Mouse (Mus musculus) hindbrain, embryonic 13.5 days (tissue): ENCODE data around the gene Sympk. TPM values are rescaled to one million over a fixed set of nuclear protein-coding genes. Genes with fewer than 3 reads are reported as not detected.

Source experiments
- ATAC-seq: fragments of 200-750 bp; cut with Nextera tagmentation; 2 replicates; pipeline ENCODE4 v1.8.0; 2017; ENCODE audit warnings: moderate TSS enrichment; ENCODE audit not compliant: low FRiP score
- H3K27ac ChIP-seq: fragments of 300-500 bp; sonication (generic); 2 replicates; pipeline ENCODE4 v1.5.1; 2015; ENCODE audit warnings: inconsistent platforms, mild to moderate bottlenecking, moderate library complexity
- H3K27me3 ChIP-seq: fragments of 300-500 bp; sonication (generic); 2 replicates; pipeline ENCODE4 v1.6.1; 2015; ENCODE audit warnings: mild to moderate bottlenecking, inconsistent platforms
- H3K36me3 ChIP-seq: fragments of 300-500 bp; sonication (generic); 2 replicates; pipeline ENCODE4 v1.6.1; 2015; ENCODE audit warnings: mild to moderate bottlenecking, inconsistent platforms
- H3K4me1 ChIP-seq: fragments of 300-500 bp; sonication (generic); replicated peaks from 2 replicates; pipeline ENCODE4 v1.6.1; 2015; ENCODE audit warnings: inconsistent platforms
- H3K4me2 ChIP-seq: fragments of 300-500 bp; sonication (generic); 2 replicates; pipeline ENCODE4 v1.6.1; 2015; ENCODE audit warnings: inconsistent platforms, mild to moderate bottlenecking, moderate library complexity
- H3K4me3 ChIP-seq: fragments of 300-500 bp; sonication (generic); 2 replicates; pipeline ENCODE4 v1.5.1; 2015; ENCODE audit warnings: mild to moderate bottlenecking, inconsistent platforms
- H3K9ac ChIP-seq: fragments of 300-500 bp; sonication (generic); 2 replicates; pipeline ENCODE4 v1.6.1; 2015; ENCODE audit warnings: mild to moderate bottlenecking, inconsistent platforms
- H3K9me3 ChIP-seq: fragments of 300-500 bp; sonication (generic); 2 replicates; pipeline ENCODE4 v1.6.1; 2016; ENCODE audit warnings: inconsistent platforms
- WGBS: fragments of 180-500 bp; shearing (Covaris S2); methylation state at CpG from one replicate; pipeline ENCODE4 v1.1.7; 2015; 5-methylcytosine and 5-hydroxymethylcytosine counted together
- polyA plus RNA-seq: library from polyadenylated mRNA; unstranded; fragments of >200 nt; fragmentation: Nextera tagmentation; extraction: Ambion mirVana; gene quantifications from 2 replicates; pipeline ENCODE4 v1.2.1, GENCODE M21; 2015

The Sympk gene
- polyA plus RNA-seq, 1 experiment from 2014 or later: 29.7 TPM

- peak overlapping the region; percentile 33 for H3K4me3 ChIP-seq
- H3K9ac ChIP-seq: peak overlapping the region; percentile 70
- no peak overlapping the region for H3K27ac ChIP-seq
- peak overlapping the region; percentile 52 for H3K4me2 ChIP-seq
- peaks cover 19% of the 10 kb centered on the region for H3K36me3 ChIP-seq
- H3K9me3 ChIP-seq: no peaks in the 10 kb centered on the region
- ATAC-seq: no peak
- WGBS: 56% methylated on average over 10 of the region's 10 CpGs
- H3K4me1 ChIP-seq: peaks cover 37% of the 10 kb centered on the region
- H3K27me3 ChIP-seq: no peaks in the 10 kb centered on the region
Measured at GRCm38 (mm10) chr7:19000421-19000820, 23.8 kb upstream of the Sympk start.

GRCm38 (mm10) chr7:19001066-19001806 lies 22.9 kb upstream of the Sympk start:
- 45% methylated on average over 17 of the region's 18 CpGs for WGBS
- H3K4me1 ChIP-seq: peaks cover 45% of the 10 kb centered on the region
- no peak for ATAC-seq
- peak overlapping the region; percentile 33 for H3K4me3 ChIP-seq
- H3K9ac ChIP-seq: peak overlapping the region; percentile 70
- H3K27ac ChIP-seq: no peak overlapping the region
- H3K36me3 ChIP-seq: peaks cover 19% of the 10 kb centered on the region
- no peaks in the 10 kb centered on the region for H3K27me3 ChIP-seq
- H3K4me2 ChIP-seq: peak overlapping the region; percentile 52
- no peaks in the 10 kb centered on the region for H3K9me3 ChIP-seq

GRCm38 (mm10) chr7:19001807-19002085 lies 22.4 kb upstream of the Sympk start:
- H3K27me3 ChIP-seq: no peaks in the 10 kb centered on the region
- H3K9me3 ChIP-seq: no peaks in the 10 kb centered on the region
- no peak for ATAC-seq
- 0 out of 2 replicates have a peak overlapping the region, but pooled peaks have one; percentile 65 for H3K4me2 ChIP-seq
- peaks cover 49% of the 10 kb centered on the region for H3K4me1 ChIP-seq
- 80% methylated on average over 3 of the region's 3 CpGs for WGBS
- no peak overlapping the region for H3K4me3 ChIP-seq
- peaks cover 17% of the 10 kb centered on the region for H3K36me3 ChIP-seq
- H3K27ac ChIP-seq: peak overlapping the region; percentile 19; the same call in 1 of the 2 replicates
- H3K9ac ChIP-seq: 0 out of 2 replicates have a peak overlapping the region, but pooled peaks have one; percentile 70

GRCm38 (mm10) chr7:19002115-19002514 lies 22.1 kb upstream of the Sympk start:
- Histone ChIP-seq H3K27ac (peak overlapping the region; percentile 75), H3K9me3 (no peaks in the 10 kb centered on the region), H3K36me3 (peaks cover 21% of the 10 kb centered on the region), H3K9ac (peak overlapping the region; percentile 78), H3K4me1 (peaks cover 53% of the 10 kb centered on the region), H3K4me3 (peak overlapping the region; percentile 41), H3K4me2 (peak overlapping the region; percentile 65), H3K27me3 (no peaks in the 10 kb centered on the region)
- WGBS: 53% methylated on average over 4 of the region's 4 CpGs
- ATAC-seq: no peak

- peak; percentile 50 for ATAC-seq
- H3K9ac ChIP-seq: peak overlapping the region; percentile 78
- peaks cover 29% of the 10 kb centered on the region for H3K36me3 ChIP-seq
- peak overlapping the region; percentile 65 for H3K4me2 ChIP-seq
- H3K9me3 ChIP-seq: no peaks in the 10 kb centered on the region
- peak overlapping the region; percentile 75 for H3K27ac ChIP-seq
- peaks cover 60% of the 10 kb centered on the region for H3K4me1 ChIP-seq
- no peaks in the 10 kb centered on the region for H3K27me3 ChIP-seq
- H3K4me3 ChIP-seq: peak overlapping the region; percentile 41
- WGBS: 4% methylated on average over 17 of the region's 17 CpGs
Measured at GRCm38 (mm10) chr7:19002848-19003498, 21.2 kb upstream of the Sympk start.

GRCm38 (mm10) chr7:19003902-19004630 lies 20.1 kb upstream of the Sympk start, which contains the start of gene Irf2bp1:
Gene Irf2bp1, plus strand, starts transcription at chr7:19004044.
- ATAC-seq: peak; percentile 59
- H3K4me1 ChIP-seq: peaks cover 60% of the 10 kb centered on the region

GRCm38 (mm10) chr7:19004631-19005079 lies 19.5 kb upstream of the Sympk start:
- Histone ChIP-seq H3K27ac (peak overlapping the region; percentile 94), H3K4me3 (peak overlapping the region; percentile 91), H3K4me2 (peak overlapping the region; percentile 100), H3K9ac (peak overlapping the region; percentile 97), H3K36me3 (peaks cover 29% of the 10 kb centered on the region), H3K4me1 (peaks cover 60% of the 10 kb centered on the region), H3K27me3 (no peaks in the 10 kb centered on the region), H3K9me3 (no peaks in the 10 kb centered on the region)
- ATAC-seq: peak; percentile 1; the same call in 1 of the 2 replicates
- 10% methylated on average over 34 of the region's 34 CpGs for WGBS

More at GRCm38 (mm10) chr7:19003902-19004630, 20.1 kb upstream of the Sympk start, which contains the start of gene Irf2bp1:
- no peaks in the 10 kb centered on the region for H3K9me3 ChIP-seq
- peaks cover 29% of the 10 kb centered on the region for H3K36me3 ChIP-seq
- peak within 1 kb of the TSS; percentile 100 for H3K4me2 ChIP-seq
- no peaks in the 10 kb centered on the region for H3K27me3 ChIP-seq
- peak within 1 kb of the TSS; percentile 91 for H3K4me3 ChIP-seq
- peak within 1 kb of the TSS; percentile 97 for H3K9ac ChIP-seq
- WGBS: under 1% methylated on average over 66 of the region's 90 CpGs
- peak within 1 kb of the TSS; percentile 94 for H3K27ac ChIP-seq

- H3K27me3 ChIP-seq: no peaks in the 10 kb centered on the region
- no peaks in the 10 kb centered on the region for H3K9me3 ChIP-seq
- peak overlapping the region; percentile 91 for H3K4me3 ChIP-seq
- no peak for ATAC-seq
- H3K36me3 ChIP-seq: peaks cover 29% of the 10 kb centered on the region
- WGBS: 81% methylated on average over 33 of the region's 34 CpGs
- 0 out of 2 replicates have a peak overlapping the region, but pooled peaks have one; percentile 12 for H3K27ac ChIP-seq
- peak overlapping the region; percentile 97 for H3K9ac ChIP-seq
- H3K4me2 ChIP-seq: peak overlapping the region; percentile 100
- peaks cover 54% of the 10 kb centered on the region for H3K4me1 ChIP-seq
Measured at GRCm38 (mm10) chr7:19005417-19006121, 18.6 kb upstream of the Sympk start.

GRCm38 (mm10) chr7:19006476-19006875 lies 17.7 kb upstream of the Sympk start:
- 8% methylated on average over 12 of the region's 12 CpGs for WGBS
- H3K4me3 ChIP-seq: 0 out of 2 replicates have a peak overlapping the region, but pooled peaks have one; percentile 14
- ATAC-seq: no peak

GRCm38 (mm10) chr7:19007026-19007977 lies 16.9 kb upstream of the Sympk start:
- no peaks in the 10 kb centered on the region for H3K27me3 ChIP-seq
- peaks cover 49% of the 10 kb centered on the region for H3K4me1 ChIP-seq
- H3K9me3 ChIP-seq: no peaks in the 10 kb centered on the region
- H3K9ac ChIP-seq: no peak overlapping the region
- H3K36me3 ChIP-seq: peaks cover 27% of the 10 kb centered on the region
- WGBS: 74% methylated on average over 13 of the region's 13 CpGs
- H3K27ac ChIP-seq: no peak overlapping the region
- H3K4me2 ChIP-seq: no peak overlapping the region
- ATAC-seq: no peak
- no peak overlapping the region for H3K4me3 ChIP-seq

More at GRCm38 (mm10) chr7:19006476-19006875, 17.7 kb upstream of the Sympk start:
- peak overlapping the region; percentile 97 for H3K9ac ChIP-seq
- peaks cover 47% of the 10 kb centered on the region for H3K4me1 ChIP-seq
- H3K27me3 ChIP-seq: no peaks in the 10 kb centered on the region
- H3K36me3 ChIP-seq: peaks cover 27% of the 10 kb centered on the region
- no peak overlapping the region for H3K27ac ChIP-seq
- no peaks in the 10 kb centered on the region for H3K9me3 ChIP-seq
- H3K4me2 ChIP-seq: peak overlapping the region; percentile 100

GRCm38 (mm10) chr7:19010581-19010980 lies 13.6 kb upstream of the Sympk start:
- no peaks in the 10 kb centered on the region for H3K27me3 ChIP-seq
- H3K4me1 ChIP-seq: peaks cover 31% of the 10 kb centered on the region
- 85% methylated on average over 7 of the region's 7 CpGs for WGBS
- H3K4me2 ChIP-seq: no peak overlapping the region
- no peak overlapping the region for H3K27ac ChIP-seq
- ATAC-seq: no peak
- H3K4me3 ChIP-seq: no peak overlapping the region
- no peaks in the 10 kb centered on the region for H3K9me3 ChIP-seq
- peak overlapping the region; percentile 47; the same call in 1 of the 2 replicates for H3K9ac ChIP-seq
- peaks cover 22% of the 10 kb centered on the region for H3K36me3 ChIP-seq
